Mouse (Mus musculus) layer of hippocampus, adult 8-10 months (tissue): ENCODE data around the gene Pam16. TPM values are rescaled to one million over a fixed set of nuclear protein-coding genes. Genes with fewer than 3 reads are reported as not detected.
"Not testable (repeated sequence)": the region's sequence is repeated elsewhere in the genome, so short reads cannot be mapped to it uniquely, and the experiment has no call there.

Experiments used
- DNase-seq, 2 experiments: peaks; one replicate each; pipeline ENCODE4 v3.0.0; 2022; ENCODE audit warnings: low spot score in 2 of 2
- total RNA-seq, 4 experiments: library from RNA; stranded (reverse); gene quantifications; 2 replicates each; pipeline ENCODE4 v1.2.4; 2022

The Pam16 gene
- total RNA-seq, 4 experiments from 2014 or later = 81.5 to 100 (median 89.5) TPM

DNA sequence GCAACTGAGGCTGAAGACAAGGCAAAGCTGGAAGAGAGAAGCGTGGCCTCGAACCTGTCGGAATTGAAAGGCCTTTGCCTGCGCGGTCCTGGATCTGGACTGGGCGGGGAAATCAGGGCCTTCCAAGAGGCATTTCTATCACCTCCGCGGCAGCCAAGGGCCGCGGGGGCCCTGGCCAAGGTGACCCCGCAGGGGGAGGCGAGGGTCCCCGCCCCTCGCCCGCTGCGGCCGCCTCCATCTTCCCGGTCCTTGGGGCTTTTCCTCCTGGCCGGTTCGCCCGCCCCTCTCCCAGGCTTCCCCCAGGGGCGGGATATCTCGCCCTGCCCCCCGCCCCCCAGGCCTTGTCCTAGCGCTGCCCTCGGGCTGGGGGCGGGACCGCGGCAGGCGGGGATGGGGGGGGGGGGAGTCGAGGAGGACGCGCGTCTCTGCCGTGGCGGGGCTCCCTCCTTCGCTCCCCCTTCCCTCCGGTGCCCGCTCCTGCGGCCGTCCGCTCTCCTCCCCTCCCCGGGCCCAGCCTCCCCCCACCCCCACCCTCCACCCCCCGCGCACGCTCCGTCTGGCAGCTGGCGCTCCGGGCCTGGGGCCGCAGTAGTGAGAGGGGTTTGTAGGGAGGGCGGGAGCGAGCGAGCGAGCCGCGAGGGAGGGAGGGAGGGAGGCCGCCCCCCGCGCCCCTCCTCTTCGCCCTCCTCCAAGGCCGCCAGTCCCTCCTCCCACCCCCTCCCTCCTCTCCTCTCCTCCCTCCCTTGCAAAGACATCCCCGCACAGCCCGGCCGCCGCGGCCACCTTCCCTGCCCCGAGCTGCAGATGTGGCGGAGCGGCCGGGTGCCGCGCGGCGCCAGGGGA, 30.6 kb downstream of the Pam16 start, which contains the start of gene Glis2:
Gene Glis2 (plus strand): TSS at position 743 of the 843 bp plus-strand sequence.
- no peak for DNase-seq

DNA sequence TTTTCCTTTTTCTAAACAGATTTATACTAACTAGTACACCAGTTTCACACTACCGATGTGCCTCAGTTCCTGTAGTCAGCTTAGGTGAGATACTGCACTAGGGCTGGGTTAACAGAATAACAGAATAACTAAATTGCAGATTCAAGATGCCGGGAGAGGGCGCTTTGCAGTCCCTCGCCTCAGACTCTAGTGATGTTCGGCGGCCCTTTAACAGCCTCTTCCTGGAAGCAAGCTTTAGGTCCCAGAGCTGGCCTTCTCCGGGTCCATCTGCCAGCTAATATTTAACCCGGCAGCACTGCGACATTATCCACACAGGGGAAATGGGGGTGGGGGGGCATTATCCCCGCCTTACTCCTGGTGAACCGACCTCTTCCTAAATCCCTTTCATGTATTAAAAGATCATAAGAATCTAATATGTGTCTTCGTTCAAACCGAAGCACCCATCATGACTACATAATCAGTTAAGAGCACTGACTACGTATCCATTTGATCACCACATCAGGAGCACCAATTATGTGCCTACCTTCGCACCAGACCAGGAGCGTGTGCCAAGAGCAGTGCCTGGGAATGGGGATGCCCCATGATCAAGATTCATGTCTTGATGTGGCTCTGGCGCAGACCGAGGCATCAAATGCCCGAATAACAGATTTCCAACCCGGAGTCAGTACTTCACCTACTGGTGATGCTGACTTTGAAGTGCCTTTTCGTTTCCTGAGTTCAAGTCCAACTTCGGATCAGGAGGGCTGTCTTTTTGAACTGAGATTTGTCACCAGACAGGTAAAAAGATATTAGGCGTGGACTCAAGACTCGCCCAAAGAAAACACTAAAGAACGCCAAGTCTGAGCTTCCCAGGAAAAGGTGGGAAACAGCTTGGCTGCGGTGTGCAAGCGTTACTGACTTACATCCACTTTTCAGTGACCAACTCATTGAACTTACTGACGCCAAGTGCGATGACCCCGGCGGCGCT, 31.6 kb downstream of the Pam16 start:
- DNase-seq = peak in 1 of 2 experiments; percentile 41

DNA sequence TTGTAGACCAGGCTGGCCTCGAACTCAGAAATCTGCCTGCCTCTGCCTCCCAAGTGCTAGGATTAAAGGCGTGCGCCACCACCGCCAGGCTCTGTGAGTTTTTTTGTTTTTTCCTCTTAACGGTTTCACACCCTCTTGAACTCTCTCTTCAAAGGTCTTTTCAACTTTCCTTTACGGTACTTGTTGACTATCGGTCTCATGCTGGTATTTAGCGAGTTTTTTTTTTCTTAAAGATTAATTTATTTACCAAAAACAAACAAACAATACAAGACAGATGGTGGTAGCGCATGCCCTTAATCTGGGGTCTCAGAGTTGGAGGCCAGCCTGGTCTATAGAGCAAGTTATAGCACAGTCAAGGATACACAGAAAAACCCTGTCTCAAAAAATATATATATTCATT, 34.6 kb downstream of the Pam16 start:
- DNase-seq = no peak

DNA sequence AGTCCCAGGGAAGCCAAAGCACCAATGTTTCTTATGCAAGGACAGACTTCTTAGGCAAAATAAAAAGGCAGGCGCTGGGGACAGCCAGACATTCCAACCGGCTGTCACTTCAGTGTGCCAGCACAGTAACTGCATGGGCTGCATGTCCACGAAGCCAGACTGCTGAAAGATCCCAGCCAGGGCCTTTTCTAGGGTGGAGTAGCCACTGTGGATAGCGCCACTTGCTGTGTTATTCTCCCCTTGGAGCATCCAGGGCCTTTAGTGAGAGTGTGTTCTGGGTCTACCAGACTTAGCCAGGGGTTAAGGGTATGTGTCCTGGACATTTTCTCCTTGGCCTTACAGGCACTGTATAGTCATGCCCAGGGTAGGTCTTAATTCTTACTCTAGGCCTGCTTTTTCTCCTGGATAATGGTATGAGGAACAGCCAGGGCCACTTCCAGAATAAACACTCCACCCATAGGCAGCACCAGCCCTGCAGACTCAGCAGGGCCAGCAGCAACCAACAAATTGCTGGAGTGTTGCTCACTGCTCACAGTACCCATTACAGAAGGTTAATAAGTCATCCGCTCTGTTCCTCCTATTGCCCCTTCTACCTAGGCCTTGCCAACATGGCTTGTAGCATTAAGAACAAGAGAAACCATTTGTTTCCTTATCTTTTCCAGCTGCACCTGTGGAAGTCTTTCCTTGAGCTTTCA, 37.1 kb downstream of the Pam16 start:
- no peak for DNase-seq

DNA sequence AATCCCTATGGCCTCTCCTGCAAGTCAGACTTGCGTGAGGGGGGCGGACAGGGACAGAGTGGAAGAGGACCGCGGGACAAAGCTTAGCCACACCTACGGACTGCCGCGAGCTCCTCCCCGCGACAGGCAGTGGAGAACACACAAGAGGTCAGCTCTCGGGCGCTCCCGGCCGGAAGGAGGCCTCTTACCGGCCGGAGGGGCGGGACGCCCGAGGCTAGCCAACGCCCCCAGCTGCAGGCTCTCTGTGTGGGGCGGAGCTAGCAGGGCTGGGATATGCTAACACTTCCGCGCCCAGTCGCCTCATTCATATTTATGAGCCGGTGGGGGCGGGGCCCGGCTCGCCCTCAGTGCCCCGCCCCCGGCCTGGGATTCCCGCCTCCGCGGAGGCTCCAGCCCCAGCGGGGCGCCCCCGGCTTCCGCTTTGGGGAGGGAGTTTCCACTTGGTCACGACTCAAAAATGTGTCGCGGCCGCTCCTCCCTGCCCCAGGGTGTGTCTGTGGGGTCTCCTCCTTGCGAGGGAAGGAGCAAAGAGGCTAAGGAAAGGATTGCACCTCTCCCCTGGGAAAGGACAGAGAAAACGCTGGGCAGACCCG, 38.2 kb downstream of the Pam16 start:
- DNase-seq = peak; percentile 81 to 85

DNA sequence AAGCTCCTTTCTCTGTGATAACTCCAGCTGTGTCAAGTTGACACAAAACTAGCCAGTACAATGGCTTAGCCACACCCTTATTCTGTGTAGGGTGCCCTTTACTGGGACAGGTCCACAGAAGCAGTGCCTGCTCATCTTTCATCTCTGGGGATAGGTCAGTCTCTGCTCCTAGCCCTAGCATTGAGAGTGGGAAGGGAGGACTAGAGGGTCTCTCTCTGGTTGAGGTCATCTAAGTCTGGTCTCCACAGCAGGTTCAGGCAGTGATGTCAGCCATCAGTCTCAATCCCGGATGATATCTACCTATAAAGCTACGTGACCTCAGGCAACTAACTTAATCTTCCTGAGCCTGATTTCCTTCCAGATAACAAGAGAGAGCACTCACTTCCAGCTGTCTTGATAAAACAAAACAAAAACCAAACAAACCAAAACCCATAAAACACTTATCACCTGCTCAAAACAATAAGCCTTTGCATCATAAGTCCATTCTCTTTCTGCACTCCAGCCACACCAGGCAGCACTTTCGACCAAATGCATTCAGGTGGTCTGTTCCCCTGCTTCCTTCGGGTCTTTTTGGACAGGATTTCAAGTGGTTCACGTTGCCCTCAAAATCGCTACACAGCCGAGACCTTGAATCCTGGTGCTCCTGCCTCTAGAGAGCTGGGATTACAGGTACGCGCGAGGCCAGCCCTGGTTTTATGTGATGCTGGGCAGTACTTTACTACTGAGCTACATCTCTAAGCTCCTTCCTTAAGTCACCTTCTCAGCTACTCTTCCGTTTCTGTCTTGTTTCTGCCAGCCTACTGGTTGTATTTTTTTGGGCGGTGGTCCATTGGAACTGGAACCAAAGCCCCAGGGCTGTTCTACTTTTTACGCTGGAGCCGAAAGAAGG, 38.9 kb downstream of the Pam16 start:
- DNase-seq = no peak

DNA sequence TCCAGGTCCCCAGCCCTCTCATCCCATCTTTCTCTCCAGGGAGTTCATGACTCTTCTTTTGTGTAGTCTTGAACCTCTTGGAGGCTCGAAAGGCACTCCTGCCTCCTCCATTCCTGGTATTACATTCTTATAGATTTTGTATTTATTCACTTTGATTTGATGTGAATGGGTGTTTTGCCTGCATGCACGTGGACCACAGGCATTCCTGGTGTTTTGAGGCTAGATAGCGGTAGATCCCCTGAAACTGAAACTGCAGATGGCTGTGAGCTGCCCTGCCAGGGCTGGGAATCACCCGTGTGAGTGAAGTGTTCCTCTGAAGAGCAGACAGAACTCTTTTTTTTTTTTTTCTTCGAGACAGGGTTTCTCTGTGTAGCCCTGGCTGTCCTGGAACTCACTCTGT, 40.4 kb downstream of the Pam16 start:
- DNase-seq = no peak

DNA sequence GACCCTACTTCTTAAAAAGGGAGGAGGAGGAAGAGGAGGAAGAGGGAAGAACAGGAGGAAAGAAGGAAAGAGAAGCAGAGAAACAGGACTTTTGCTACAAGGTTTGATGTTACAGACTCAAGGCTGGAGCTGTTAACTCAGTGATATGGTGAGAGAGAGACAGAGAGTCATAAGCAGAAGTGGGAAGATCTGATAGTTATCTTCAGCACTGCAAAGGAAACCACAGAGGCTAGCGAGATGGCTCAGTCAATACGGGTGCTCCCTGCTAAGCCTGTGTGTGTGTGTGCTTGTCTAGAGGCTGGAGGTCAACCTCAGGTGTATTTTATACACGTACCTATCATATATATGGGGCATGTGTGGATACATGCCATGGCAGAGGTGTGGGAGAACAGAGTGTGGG, 41.0 kb downstream of the Pam16 start:
- no peak for DNase-seq

DNA sequence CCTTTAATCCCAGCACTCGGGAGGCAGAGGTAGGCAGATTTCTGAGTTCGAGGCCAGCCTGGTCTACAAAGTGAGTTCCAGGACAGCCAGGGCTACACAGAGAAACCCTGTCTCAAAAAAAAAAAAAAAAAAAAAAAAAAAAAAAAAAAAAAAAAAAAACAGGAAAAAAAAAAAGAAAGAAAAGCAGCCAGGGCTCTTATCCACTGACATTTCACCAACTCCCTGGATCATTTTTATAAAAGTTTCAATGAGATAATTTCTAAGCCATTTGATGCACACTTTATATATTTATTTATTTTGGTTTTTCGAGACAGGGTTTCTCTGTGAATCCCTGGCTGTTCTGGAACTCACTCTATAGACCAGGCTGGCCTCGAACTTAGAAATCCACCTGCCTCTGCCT, 43.6 kb downstream of the Pam16 start:
- not testable (repeated sequence) for DNase-seq

DNA sequence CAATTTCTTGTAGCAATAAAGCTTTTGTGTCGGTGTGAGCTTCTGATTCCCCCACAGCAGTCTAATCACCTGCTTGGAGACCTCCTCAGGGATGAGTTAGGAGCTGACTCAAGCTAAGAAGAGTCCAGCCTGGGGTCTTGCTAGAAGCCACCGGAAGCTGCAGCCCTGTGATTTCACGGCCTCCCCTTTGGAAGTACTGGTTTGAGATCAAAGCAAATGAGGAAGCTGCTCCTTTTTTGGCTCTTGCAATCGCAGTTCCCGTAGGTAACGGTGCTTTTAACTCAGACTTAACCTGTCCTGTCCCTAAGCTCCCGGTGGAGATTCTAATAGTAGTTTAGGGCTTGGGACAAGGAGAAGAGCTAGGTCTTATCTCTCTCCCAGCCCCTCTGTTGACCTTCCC, 46.2 kb downstream of the Pam16 start:
- no peak for DNase-seq

DNA sequence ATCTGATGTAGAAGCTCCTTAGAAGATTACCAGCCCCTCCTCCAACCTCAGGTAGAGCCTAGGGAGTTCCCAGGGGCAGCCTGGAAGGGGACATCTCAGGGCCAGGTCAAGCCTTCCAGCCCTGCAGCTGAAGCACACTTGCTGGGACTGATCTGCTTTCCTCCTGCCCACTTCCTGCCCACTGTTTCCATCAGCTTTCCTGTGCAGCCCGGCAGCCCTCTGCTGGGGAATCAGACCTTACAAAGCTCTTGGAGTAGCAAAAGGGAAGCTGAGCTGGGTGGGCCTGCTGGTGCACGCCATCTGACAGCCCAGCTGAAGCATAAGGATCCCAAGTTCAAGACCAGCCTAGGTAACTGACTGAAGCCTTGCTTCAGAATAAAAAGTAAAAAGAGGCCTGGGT, 47.9 kb downstream of the Pam16 start:
- no peak for DNase-seq

DNA sequence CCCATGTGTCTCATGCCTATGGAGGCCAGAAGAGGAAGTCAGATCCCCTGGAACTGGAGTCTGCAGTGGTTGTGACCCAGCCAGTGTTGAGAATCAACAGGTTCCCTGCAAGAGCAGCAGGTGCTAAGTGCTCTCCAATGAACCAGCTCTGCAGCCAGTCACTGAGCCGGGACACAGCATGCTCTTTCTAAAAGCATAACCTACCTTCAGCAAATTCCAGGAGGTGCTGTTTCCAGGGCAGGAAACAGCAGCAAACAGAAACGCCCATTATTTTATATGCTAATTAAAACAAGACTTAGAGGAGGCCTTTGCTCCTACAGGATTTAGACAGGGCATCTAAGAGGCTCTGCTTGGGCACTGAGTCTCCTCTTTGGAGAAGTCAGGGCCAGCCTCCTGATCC, 48.8 kb downstream of the Pam16 start:
- no peak for DNase-seq

DNA sequence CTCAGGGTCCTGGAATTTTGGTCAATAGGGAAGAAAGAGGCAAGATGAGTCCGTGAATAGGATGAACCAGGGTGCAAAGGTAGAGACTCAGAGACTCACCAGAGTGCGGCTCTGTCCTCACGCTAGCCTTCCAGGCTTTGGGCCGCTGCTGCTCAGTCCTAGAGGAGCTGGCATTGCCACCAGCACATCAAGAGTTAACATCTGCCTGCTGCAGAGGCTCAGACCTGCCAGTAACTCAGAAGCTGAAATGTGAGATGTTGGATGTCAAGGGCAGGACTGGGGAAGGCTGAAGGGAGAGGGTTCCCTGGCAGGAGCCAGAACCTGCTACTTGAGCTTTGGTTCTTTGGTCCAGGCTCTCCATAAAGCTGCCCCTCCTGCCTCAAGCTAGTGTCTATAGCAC, 54.1 kb downstream of the Pam16 start:
- DNase-seq = no peak

DNA sequence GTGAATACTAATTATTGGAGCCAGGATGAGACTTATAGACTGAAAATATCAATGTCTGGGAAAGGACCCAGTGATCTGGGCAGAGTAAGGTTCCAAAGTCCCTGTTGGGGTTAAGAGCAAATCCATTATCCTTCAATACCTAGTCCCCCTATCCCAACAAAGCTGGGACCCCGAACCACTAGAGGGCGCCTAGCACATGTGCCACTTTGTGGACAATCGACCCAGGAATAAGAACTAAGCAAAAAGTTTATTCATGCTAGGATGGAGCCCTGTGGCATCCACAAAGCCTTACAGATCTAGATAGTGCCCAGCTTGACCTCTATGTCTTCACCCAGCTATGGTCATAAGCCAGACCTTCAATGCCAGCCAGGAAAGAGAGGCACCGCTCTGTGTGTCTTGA, 56.9 kb downstream of the Pam16 start:
- DNase-seq = peak in 1 of 2 experiments; percentile 84

Other genes starting within 250 kb of the Pam16 start
- 100 to 1,000 TPM in 2 of 4 experiments, 10 to 100 TPM in 2; 89.1 to 103 (median 99.7) TPM for gene Adcy9, start 204.5 kb downstream of the Pam16 start, total RNA-seq
- gene Srl, start 83.2 kb downstream of the Pam16 start, total RNA-seq = 10 to 100 TPM; 10.4 to 14.5 (median 11.2) TPM
- gene Tfap4, start 65.1 kb downstream of the Pam16 start, total RNA-seq = 1 to 10 TPM; 5.8 to 7.4 (median 7.4) TPM
- 10 to 100 TPM; 10.9 to 18.4 (median 11.9) TPM for gene Glis2, start 30.3 kb downstream of the Pam16 start, total RNA-seq
- 10 to 100 TPM in 1 of 4 experiments, 1 to 10 TPM in 3; 4.8 to 10.2 (median 6.7) TPM for gene Vasn, start 15.0 kb upstream of the Pam16 start, total RNA-seq
- gene Dnaja3, start 15.0 kb upstream of the Pam16 start, total RNA-seq = 10 to 100 TPM; 59.6 to 68.7 (median 64.4) TPM
- gene Coro7, start 54.8 kb upstream of the Pam16 start, total RNA-seq = 100 to 1,000 TPM in 1 of 4 experiments, 10 to 100 TPM in 3; 81.9 to 101 (median 90.3) TPM
- 10 to 100 TPM; 14.3 to 19.6 (median 16.7) TPM for gene Nmral1, start 94.4 kb upstream of the Pam16 start, total RNA-seq
- 100 to 1,000 TPM in 1 of 4 experiments, 10 to 100 TPM in 3; 94.3 to 102 (median 99.2) TPM for gene Hmox2, start 101.4 kb upstream of the Pam16 start, total RNA-seq
- gene Cdip1, start 165.3 kb upstream of the Pam16 start, total RNA-seq = 100 to 1,000 TPM; 214 to 244 (median 233) TPM
- gene 4930562C15Rik, start 210.4 kb upstream of the Pam16 start, total RNA-seq = not detected